Mouse (Mus musculus) lung, embryonic 16.5 days (tissue): ENCODE measurements around the gene Ilvbl. TPM values are rescaled to one million over a fixed set of nuclear protein-coding genes. Genes with fewer than 3 reads are reported as not detected.
A peak's percentile ranks its signal among the peaks of the same experiment; 100 is the strongest.
"Not testable (repeated sequence)": the region's sequence is repeated elsewhere in the genome, so short reads cannot be mapped to it uniquely, and the experiment has no call there.

Experiments
- ATAC-seq: fragments of 200-750 bp; cut with Nextera tagmentation; 2 replicates; pipeline ENCODE4 v1.8.0; 2017; ENCODE audit warnings: low read depth, mild to moderate bottlenecking, moderate library complexity
- H3K27ac ChIP-seq: fragments of 300-500 bp; sonication (generic); 2 replicates; pipeline ENCODE4 v1.5.1; 2014; ENCODE audit warnings: mild to moderate bottlenecking, control low read depth, low read length
- H3K27me3 ChIP-seq: fragments of 300-500 bp; sonication (generic); 2 replicates; pipeline ENCODE4 v1.6.1; 2014; ENCODE audit warnings: low read depth, low read length, mixed read lengths; ENCODE audit not compliant: control insufficient read depth, insufficient read depth
- H3K36me3 ChIP-seq: fragments of 300-500 bp; sonication (generic); 2 replicates; pipeline ENCODE4 v1.6.1; 2014; ENCODE audit warnings: low read length; ENCODE audit not compliant: control insufficient read depth, insufficient read depth
- H3K4me1 ChIP-seq: fragments of 300-500 bp; sonication (generic); replicated peaks from 2 replicates; pipeline ENCODE4 v1.6.1; 2014; ENCODE audit warnings: low read length, mixed read lengths; ENCODE audit not compliant: control insufficient read depth, insufficient read depth
- H3K4me2 ChIP-seq: fragments of 300-500 bp; sonication (generic); 2 replicates; pipeline ENCODE4 v1.6.1; 2014; ENCODE audit warnings: low read depth, low read length, control low read depth
- H3K4me3 ChIP-seq: fragments of 300-500 bp; sonication (generic); 2 replicates; pipeline ENCODE4 v1.5.1; 2014; ENCODE audit warnings: mild to moderate bottlenecking, low read length, control low read depth
- H3K9ac ChIP-seq: fragments of 300-500 bp; sonication (generic); 2 replicates; pipeline ENCODE4 v1.6.1; 2014; ENCODE audit warnings: low read length, control low read depth
- H3K9me3 ChIP-seq: fragments of 300-500 bp; sonication (generic); 2 replicates; pipeline ENCODE4 v1.6.1; 2016; ENCODE audit warnings: low read length; ENCODE audit not compliant: control insufficient read depth
- WGBS: fragments of 180-500 bp; shearing (Covaris S2); extraction: QIAGEN DNeasy Blood & Tissue Kit; methylation state at CpG from one replicate; pipeline ENCODE4 v1.1.7; 2014; 5-methylcytosine and 5-hydroxymethylcytosine counted together
- polyA plus RNA-seq: library from polyadenylated mRNA; unstranded; fragments of >200 nt; fragmentation: Nextera tagmentation; extraction: Ambion mirVana; gene quantifications from 2 replicates; pipeline ENCODE4 v1.2.1, GENCODE M21; 2015

The Ilvbl gene
- polyA plus RNA-seq, 1 experiment from 2014 or later: 50.1 TPM

- no peak overlapping the region for H3K9ac ChIP-seq
- H3K9me3 ChIP-seq: no peaks in the 10 kb centered on the region
- no peaks in the 10 kb centered on the region for H3K36me3 ChIP-seq
- ATAC-seq: no peak
- H3K27ac ChIP-seq: no peak overlapping the region
- no peak overlapping the region for H3K4me2 ChIP-seq
- no peaks in the 10 kb centered on the region for H3K27me3 ChIP-seq
- H3K4me3 ChIP-seq: no peak overlapping the region
- peaks cover 12% of the 10 kb centered on the region for H3K4me1 ChIP-seq
Observed at GRCm38 (mm10) chr10:78594566-78594965, 20.4 kb downstream of the Ilvbl start.

GRCm38 (mm10) chr10:78599865-78600264 lies 25.7 kb downstream of the Ilvbl start:
- H3K4me1 ChIP-seq: no peaks in the 10 kb centered on the region
- no peaks in the 10 kb centered on the region for H3K36me3 ChIP-seq
- H3K4me2 ChIP-seq: no peak overlapping the region
- no peak overlapping the region for H3K27ac ChIP-seq
- 82% methylated on average over 5 of the region's 5 CpGs for WGBS
- no peak overlapping the region for H3K9ac ChIP-seq
- H3K4me3 ChIP-seq: no peak overlapping the region
- no peaks in the 10 kb centered on the region for H3K27me3 ChIP-seq
- ATAC-seq: no peak
- H3K9me3 ChIP-seq: no peaks in the 10 kb centered on the region

- no peaks in the 10 kb centered on the region for H3K9me3 ChIP-seq
- ATAC-seq: no peak
- no peak overlapping the region for H3K4me3 ChIP-seq
- H3K27me3 ChIP-seq: no peaks in the 10 kb centered on the region
- no peaks in the 10 kb centered on the region for H3K36me3 ChIP-seq
- H3K9ac ChIP-seq: no peak overlapping the region
- 45% methylated on average over 3 of the region's 3 CpGs for WGBS
- H3K4me1 ChIP-seq: no peaks in the 10 kb centered on the region
- no peak overlapping the region for H3K4me2 ChIP-seq
- no peak overlapping the region for H3K27ac ChIP-seq
Observed at GRCm38 (mm10) chr10:78605080-78605479, 30.9 kb downstream of the Ilvbl start.

GRCm38 (mm10) chr10:78607602-78608001 lies 33.5 kb downstream of the Ilvbl start:
- WGBS: 59% methylated on average over 3 of the region's 3 CpGs
- Histone ChIP-seq H3K36me3 (no peaks in the 10 kb centered on the region), H3K27me3 (no peaks in the 10 kb centered on the region), H3K4me3 (no peak overlapping the region), H3K9me3 (no peaks in the 10 kb centered on the region), H3K9ac (no peak overlapping the region), H3K27ac (no peak overlapping the region), H3K4me2 (no peak overlapping the region), H3K4me1 (no peaks in the 10 kb centered on the region)
- no peak for ATAC-seq

GRCm38 (mm10) chr10:78617974-78618373 lies 43.8 kb downstream of the Ilvbl start, which contains the start of gene Olfr1357:
Olfr1357 (minus strand) TSS chr10:78618074.
- H3K4me1 ChIP-seq: no peaks in the 10 kb centered on the region
- H3K27ac ChIP-seq: no peak within 1 kb of the TSS
- H3K9ac ChIP-seq: no peak within 1 kb of the TSS
- no peaks in the 10 kb centered on the region for H3K36me3 ChIP-seq
- no peaks in the 10 kb centered on the region for H3K9me3 ChIP-seq
- H3K27me3 ChIP-seq: no peaks in the 10 kb centered on the region
- no peak within 1 kb of the TSS for H3K4me2 ChIP-seq
- no peak within 1 kb of the TSS for H3K4me3 ChIP-seq
- ATAC-seq: no peak
- WGBS: 83% methylated on average over 1 of the region's 1 CpGs

- 74% methylated on average over 3 of the region's 3 CpGs for WGBS
- not testable (repeated sequence) for H3K27ac ChIP-seq, H3K9ac ChIP-seq, H3K27me3 ChIP-seq, H3K9me3 ChIP-seq, H3K4me2 ChIP-seq, H3K4me3 ChIP-seq, ATAC-seq, H3K36me3 ChIP-seq, H3K4me1 ChIP-seq
Observed at GRCm38 (mm10) chr10:78623143-78623542, 49.0 kb downstream of the Ilvbl start.

- WGBS: 65% methylated on average over 4 of the region's 4 CpGs
- Histone ChIP-seq H3K27ac (no peak overlapping the region), H3K9me3 (no peaks in the 10 kb centered on the region), H3K4me3 (no peak overlapping the region), H3K4me1 (no peaks in the 10 kb centered on the region), H3K27me3 (no peaks in the 10 kb centered on the region), H3K36me3 (no peaks in the 10 kb centered on the region), H3K9ac (no peak overlapping the region), H3K4me2 (no peak overlapping the region)
- no peak for ATAC-seq
Observed at GRCm38 (mm10) chr10:78630194-78630593, 56.0 kb downstream of the Ilvbl start.

- Histone ChIP-seq H3K4me1 (no peaks in the 10 kb centered on the region), H3K4me2 (no peak overlapping the region), H3K9ac (no peak overlapping the region), H3K27ac (no peak overlapping the region), H3K27me3 (no peaks in the 10 kb centered on the region), H3K4me3 (no peak overlapping the region), H3K9me3 (no peaks in the 10 kb centered on the region), H3K36me3 (no peaks in the 10 kb centered on the region)
- peak; percentile 59; the same call in 1 of the 2 replicates for ATAC-seq
- 8% methylated on average over 6 of the region's 6 CpGs for WGBS
Observed at GRCm38 (mm10) chr10:78632311-78632710, 58.2 kb downstream of the Ilvbl start.
